Mouse (Mus musculus) left cerebral cortex, adult 18-20 months (tissue): ENCODE results near the gene Gm4869. TPM values are rescaled to one million over a fixed set of nuclear protein-coding genes. Genes with fewer than 3 reads are reported as not detected.
A peak's percentile ranks its signal among the peaks of the same experiment; 100 is the strongest.

Source experiments
- DNase-seq, 2 experiments: peaks; one replicate each; pipeline ENCODE4 v3.0.0; 2021 to 2022; ENCODE audit warnings: low spot score in 2 of 2, mixed read lengths in 1 of 2
- microRNA-seq, 2 experiments: library from miRNA; unstranded; fragments of <30 nt; microRNA quantifications; one replicate each; pipeline ENCODE4 v1.2.0; 2021
- total RNA-seq, 2 experiments: library from RNA; stranded (reverse); gene quantifications; 2 replicates each; pipeline ENCODE4 v1.2.3; 2021

Gm4869 gene
- total RNA-seq, 2 experiments from 2014 or later = not detected

GRCm38 (mm10) chr5:140517921-140518230 is 72.4 kb downstream of the Gm4869 start:
- no peak for DNase-seq

GRCm38 (mm10) chr5:140521196-140521595 is 75.8 kb downstream of the Gm4869 start:
- no peak for DNase-seq

- no peak for DNase-seq
These were observed 81.3 kb downstream of the Gm4869 start for GRCm38 (mm10) chr5:140526754-140527153.

- DNase-seq = no peak
These were observed 92.8 kb downstream of the Gm4869 start for GRCm38 (mm10) chr5:140538111-140538683.

- DNase-seq = peak; percentile 71 to 84
These were observed 94.7 kb downstream of the Gm4869 start for GRCm38 (mm10) chr5:140540106-140540505.

- DNase-seq = peak; percentile 31 to 52
These were observed 97.5 kb downstream of the Gm4869 start for GRCm38 (mm10) chr5:140542811-140543575.

Small RNA genes lying within 50 kb of the gene (microRNA-seq; reads per million reads assigned to microRNA genes)
- gene Mir7038 = 0.21 to 0.50 reads per million in 2 experiments

Other genes with a start within 250 kb of the Gm4869 start
- gene Mad1l1, start 124.1 kb upstream of the Gm4869 start, total RNA-seq = 10 to 100 TPM; 14.3 to 19.3 TPM
- 1 to 10 TPM; 6.5 to 7.8 TPM for gene Nudt1, start 124.0 kb upstream of the Gm4869 start, total RNA-seq
- gene Mrm2, start 113.7 kb upstream of the Gm4869 start, total RNA-seq = 10 to 100 TPM in 1 of 2 experiments, 1 to 10 TPM in 1; 9.5 to 12.2 TPM
- gene Snx8, start 56.4 kb upstream of the Gm4869 start, total RNA-seq = 10 to 100 TPM; 14.4 to 15.6 TPM
- 10 to 100 TPM; 87.1 to 93.6 TPM for gene Eif3b, start 26.3 kb upstream of the Gm4869 start, total RNA-seq
- gene Chst12, start 59.9 kb downstream of the Gm4869 start, total RNA-seq = 10 to 100 TPM; 16.2 to 17.4 TPM
- not detected for gene Grifin, start 119.4 kb downstream of the Gm4869 start, total RNA-seq
- gene Lfng, start 161.7 kb downstream of the Gm4869 start, total RNA-seq = 10 to 100 TPM; 17.0 to 17.1 TPM
- 100 to 1,000 TPM; 202 to 209 TPM for gene Ttyh3, start 203.4 kb downstream of the Gm4869 start, total RNA-seq